Mouse (Mus musculus): Measurements from ENCODE around the gene Olfr1008.
"Not testable (repeated sequence)": the region's sequence is repeated elsewhere in the genome, so short reads cannot be mapped to it uniquely, and the experiment has no call there.

The Olfr1008 gene

DNA sequence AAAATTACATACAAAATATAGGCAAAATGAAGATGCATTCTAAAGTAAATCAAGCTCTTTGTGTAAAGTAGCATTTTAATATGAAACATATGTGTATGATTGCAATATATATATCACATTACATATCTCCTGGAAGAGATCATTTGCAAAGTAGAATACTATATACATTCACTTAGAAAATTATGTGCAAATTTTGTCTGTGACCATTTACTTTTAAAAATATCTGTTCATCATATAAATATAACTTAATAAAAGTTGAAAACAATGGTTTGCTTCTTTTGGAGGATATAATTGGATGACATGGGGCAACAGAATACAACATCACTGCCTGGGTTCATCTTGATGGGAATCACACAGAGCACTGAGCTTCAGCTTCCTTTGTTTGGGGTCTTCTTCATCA lies at the start of gene Olfr1008:
Gene Olfr1008, plus strand, starts transcription at position 301 of the 400 bp plus-strand sequence.
- no peak for DNase-seq (ENCODE audit: low spot score)

DNA sequence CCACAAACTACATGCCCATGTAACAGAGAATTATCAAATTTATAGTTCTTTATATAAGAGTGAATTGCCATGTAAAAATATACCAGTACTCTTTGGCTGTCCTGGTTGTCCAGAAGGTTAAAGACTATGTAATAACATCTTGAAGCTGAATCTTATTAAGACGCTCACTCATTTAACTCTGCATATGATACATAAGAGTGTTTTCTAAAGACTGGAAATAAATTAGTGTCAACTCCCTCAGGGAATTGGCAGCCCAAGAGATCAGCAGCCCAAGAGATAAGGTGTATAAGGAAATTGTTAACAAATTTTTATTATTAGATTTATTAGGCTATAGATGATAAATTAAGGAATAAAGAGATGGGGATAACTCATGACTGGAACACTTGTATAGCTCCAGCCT lies 38.6 kb upstream of the Olfr1008 start, which contains the start of gene Olfr1002:
Gene Olfr1002, minus strand, starts transcription at position 101 of the 400 bp plus-strand sequence.
- no peak for DNase-seq (ENCODE audit: low spot score)

DNA sequence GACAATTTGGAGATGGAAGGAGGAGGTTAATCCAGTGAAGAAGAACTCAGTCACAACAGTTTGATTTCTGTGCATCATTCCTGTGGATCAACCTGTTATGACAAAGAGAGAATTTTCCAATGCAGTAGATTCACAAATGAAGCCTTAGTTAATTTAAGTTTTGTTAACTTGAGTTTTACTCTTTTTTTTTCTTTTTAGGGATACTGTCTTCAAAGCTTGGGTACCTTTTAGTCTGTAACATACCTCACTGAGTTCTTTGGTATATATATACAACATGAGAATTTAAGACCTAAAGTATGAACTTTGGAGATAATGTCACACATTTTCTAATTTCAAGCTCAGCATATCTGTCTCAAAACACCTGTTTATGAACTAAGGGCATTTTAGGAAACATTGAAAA lies 24.9 kb upstream of the Olfr1008 start, which contains the start of gene Olfr154:
Gene Olfr154, minus strand, starts transcription at position 101 of the 400 bp plus-strand sequence.
- not testable (repeated sequence) for DNase-seq (ENCODE audit: low spot score)

DNA sequence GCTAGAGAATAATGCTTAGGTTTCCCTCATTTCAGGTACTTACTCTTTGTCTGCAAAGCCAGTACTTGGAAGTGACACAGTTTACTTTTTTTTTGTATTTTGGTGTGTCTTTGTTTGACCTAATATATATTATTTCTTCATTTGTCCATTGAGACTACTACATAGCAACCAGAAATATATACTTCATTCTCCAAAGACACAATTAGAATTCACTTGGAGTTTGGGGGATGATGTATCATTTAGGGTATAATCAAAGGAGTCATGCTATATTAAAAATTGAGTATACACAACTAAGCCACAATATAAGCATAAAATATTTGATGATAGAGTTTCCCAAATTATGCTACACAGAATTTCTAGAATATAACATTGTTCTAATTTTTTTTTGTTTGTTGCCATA lies 10.6 kb upstream of the Olfr1008 start, which contains the start of gene Olfr1006:
Gene Olfr1006, minus strand, starts transcription at position 101 of the 400 bp plus-strand sequence.
- no peak for DNase-seq (ENCODE audit: low spot score)

DNA sequence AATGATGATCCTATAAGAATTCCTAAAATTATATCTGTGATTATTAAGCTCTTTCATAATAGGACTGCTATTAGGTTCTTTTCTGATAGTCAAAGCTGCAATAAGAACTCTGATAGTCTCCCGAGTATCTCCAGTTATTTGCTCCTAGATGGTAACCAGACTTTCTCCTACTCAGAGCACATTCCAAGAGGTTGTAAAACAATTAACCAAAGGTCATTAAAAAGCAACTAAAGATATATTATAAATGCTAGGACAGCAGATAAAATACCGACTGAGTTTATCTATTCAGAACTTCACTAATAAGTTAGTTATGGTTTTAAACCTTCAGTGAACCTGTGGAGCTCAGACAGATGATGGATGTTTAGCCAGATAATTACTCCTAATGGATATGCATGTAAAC lies 21.4 kb downstream of the Olfr1008 start:
- not testable (repeated sequence) for DNase-seq (ENCODE audit: low spot score)

DNA sequence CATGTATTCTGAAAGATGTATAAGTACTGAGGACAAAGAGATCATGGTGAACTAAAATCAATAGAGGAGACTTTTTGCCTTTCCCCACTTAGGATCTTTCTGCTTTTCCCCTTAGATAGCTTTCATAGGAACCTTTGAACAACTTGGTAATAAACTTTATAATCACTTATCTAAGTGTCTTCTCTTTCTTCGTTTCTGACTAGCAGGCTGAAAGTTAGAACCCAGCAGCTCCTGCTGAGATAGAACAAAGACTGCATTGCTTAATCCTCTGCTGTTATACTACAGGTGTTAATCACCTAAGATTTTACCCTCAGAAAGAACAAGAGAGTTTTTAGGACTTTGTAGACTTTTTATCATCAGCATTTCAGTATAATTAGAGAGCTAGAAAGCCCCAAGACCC lies 21.9 kb downstream of the Olfr1008 start:
- DNase-seq (ENCODE audit: low spot score) = no peak

DNA sequence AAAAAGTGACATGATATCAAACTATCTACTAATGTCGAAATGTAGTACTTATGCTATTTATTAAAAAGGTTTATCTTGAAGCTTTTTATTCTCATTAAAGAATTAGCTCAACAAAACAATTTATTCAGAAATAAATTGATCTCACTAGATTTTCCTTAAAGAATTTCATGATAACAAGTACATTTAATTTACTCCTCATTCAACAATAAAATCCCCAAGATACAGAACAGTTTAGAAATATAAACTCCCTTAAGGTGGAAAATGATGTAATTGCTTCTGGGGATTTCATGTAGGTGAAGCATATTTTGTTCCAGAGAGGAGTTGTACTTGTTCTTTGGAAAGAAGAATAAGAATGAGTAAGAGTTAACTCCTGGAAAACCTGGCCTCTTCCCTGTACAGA lies 25.9 kb downstream of the Olfr1008 start, which contains the start of gene Olfr1009:
Gene Olfr1009, plus strand, starts transcription at position 301 of the 400 bp plus-strand sequence.
- DNase-seq (ENCODE audit: low spot score) = no peak

DNA sequence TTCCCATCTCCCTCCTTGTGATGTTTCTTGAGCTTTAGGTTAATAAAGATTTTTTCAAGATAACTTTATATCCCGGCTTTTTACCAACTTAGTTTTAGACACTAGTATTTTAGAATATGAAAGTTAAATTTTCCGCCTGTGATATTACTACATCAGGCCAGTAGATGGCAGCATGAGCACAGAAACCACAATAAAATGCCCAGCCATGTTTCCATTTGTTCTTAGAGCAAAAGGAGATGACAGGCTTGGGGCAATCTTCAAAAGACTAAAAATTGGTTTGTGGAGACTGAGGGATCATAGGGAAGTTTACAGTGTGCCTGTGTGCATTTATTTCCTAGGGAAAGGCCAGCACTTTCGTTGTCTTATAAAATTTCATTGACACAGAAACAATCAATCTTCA lies 36.6 kb downstream of the Olfr1008 start:
- no peak for DNase-seq (ENCODE audit: low spot score)
